Mouse (Mus musculus) testis, adult 2 months (tissue): ENCODE data around the gene Cnp.

Source experiments
- CTCF ChIP-seq: fragments of 200-500 bp; IDR thresholded peaks from 2 replicates; pipeline ENCODE4 v1.5.1; 2012; ENCODE audit warnings: low read depth, mild to moderate bottlenecking, inconsistent platforms, low read length, moderate library complexity; ENCODE audit not compliant: control insufficient read depth, insufficient read depth, insufficient replicate concordance
- POLR2A ChIP-seq: fragments of 200-500 bp; IDR thresholded peaks from 2 replicates; pipeline ENCODE4 v1.6.1; 2012; ENCODE audit warnings: low read depth, mild to moderate bottlenecking, inconsistent platforms, low read length, moderate library complexity; ENCODE audit not compliant: control insufficient read depth

DNA sequence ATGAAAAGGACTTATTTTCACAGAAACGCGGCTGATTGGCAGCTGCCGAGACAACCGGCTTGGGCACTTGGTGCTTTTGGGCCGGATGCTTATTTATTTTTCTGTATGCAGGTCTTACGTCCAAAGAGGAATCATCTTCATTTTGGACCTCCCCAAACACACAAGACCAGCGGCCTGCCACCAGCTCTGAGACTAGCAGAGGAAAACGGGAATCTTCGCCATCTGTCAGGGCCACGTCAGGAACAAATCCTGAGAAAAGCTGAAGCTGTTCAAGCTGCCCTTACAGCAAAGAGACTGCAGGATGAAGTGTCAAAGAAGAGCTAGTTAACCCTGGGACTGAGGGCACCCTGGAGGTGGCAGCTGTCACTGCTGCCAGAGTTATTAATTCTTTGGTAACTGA, 30.7 kb downstream of the Cnp start:
- TF ChIP-seq POLR2A (no peak), CTCF (no peak)
